Mouse (Mus musculus) G1E (cell line): Measurements from ENCODE around the gene Nudt8.

Experiments used
- CTCF ChIP-seq: IDR thresholded peaks from 2 replicates; pipeline ENCODE4 v1.5.1; 2012; ENCODE audit warnings: low read depth, low read length, inconsistent platforms, mixed read lengths
- GATA1 ChIP-seq: IDR thresholded peaks from 2 replicates; pipeline ENCODE4 v1.6.1; 2012; ENCODE audit warnings: borderline replicate concordance, low read length, inconsistent platforms, mixed read lengths
- POLR2AphosphoS5 ChIP-seq: IDR thresholded peaks from 2 replicates; pipeline ENCODE4 v1.6.1; 2012; ENCODE audit warnings: low read depth, low read length, inconsistent platforms; ENCODE audit not compliant: insufficient replicate concordance
- TAL1 ChIP-seq: conservative IDR thresholded peaks from 2 replicates; pipeline ENCODE4 v1.6.1; 2012; ENCODE audit warnings: low read depth, low read length, inconsistent platforms, mixed read lengths

GRCm38 (mm10) chr19:3985261-3985681 is 15.1 kb upstream of the Nudt8 start:
- no peak for TF ChIP-seq CTCF
- no peak for TF ChIP-seq POLR2AphosphoS5
- TF ChIP-seq GATA1: no peak
- TF ChIP-seq TAL1: no peak
